Mouse (Mus musculus): ENCODE data around the gene Tlcd2. TPM values are rescaled to one million over a fixed set of nuclear protein-coding genes. Genes with fewer than 3 reads are reported as not detected.
A peak's percentile ranks its signal among the peaks of the same experiment; 100 is the strongest.

The Tlcd2 gene
- polyA plus RNA-seq, 1 experiment from 2014 or later: 11.4 TPM

DNA sequence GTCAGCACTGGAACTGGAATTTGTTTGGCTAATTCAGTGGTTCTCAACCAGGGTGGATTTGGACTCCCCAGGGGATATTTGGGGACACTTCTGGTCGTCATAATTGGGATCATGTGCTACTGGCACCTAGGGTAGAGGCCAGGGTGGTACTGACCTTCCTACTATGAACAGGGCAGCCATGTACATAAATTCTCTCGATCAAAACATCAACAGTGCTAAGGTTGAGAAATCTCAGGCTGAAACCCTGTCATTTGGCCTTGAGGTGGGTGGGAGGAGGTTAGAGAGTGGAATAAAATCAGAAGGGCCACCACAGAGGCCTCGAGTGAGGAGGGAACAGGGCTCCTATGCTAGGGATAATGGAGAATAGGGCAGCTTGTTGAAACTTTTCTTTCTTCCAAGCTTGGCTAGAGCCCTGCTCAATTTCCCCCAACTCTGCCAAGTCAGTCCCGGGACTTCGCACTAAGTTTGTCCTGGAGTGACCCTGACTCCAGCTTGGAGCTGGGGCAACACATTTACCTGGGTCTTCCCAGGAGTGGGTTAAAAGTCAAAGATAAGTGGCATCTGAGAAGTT, 2.3 kb upstream of the Tlcd2 start:
- 75% methylated on average over 5 of the region's 5 CpGs for WGBS
- Histone ChIP-seq H3K4me3 (peak overlapping the region; percentile 85; the same call in 1 of the 2 replicates), H3K9me3 (no peaks in the 10 kb centered on the region), H3K27ac (replicated peaks) (peak overlapping the region; percentile 99), H3K27me3 (replicated peaks) (no peaks in the 10 kb centered on the region), H3K4me2 (peak overlapping the region; percentile 91), H3K9ac (peak overlapping the region; percentile 70), H3K4me1 (peaks cover 42% of the 10 kb centered on the region), H3K36me3 (peaks cover 9% of the 10 kb centered on the region)
- ATAC-seq (ENCODE audit: extremely low read depth, insufficient number of reproducible peaks, low FRiP score, low TSS enrichment): no peak

DNA sequence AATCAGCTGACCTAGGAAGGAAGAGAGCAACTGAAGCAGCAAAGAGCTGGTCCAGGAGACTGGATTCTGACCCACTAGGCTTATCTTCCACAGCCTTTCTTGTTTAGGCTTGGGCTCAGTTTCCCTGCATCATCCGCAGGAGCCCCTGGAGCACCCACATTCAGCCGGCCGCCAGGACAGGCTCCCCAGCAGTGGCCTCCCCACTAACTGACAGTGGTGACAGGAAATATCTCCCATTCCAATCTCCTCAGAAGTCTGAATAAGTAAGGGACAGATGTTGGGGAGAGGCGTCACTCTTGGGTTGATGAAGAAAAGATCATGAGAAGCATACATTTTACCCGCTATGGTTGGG, 1.8 kb upstream of the Tlcd2 start:
- no peaks in the 10 kb centered on the region for H3K27me3 ChIP-seq (replicated peaks)
- H3K9me3 ChIP-seq: no peaks in the 10 kb centered on the region
- peaks cover 45% of the 10 kb centered on the region for H3K4me1 ChIP-seq
- peak overlapping the region; percentile 70 for H3K9ac ChIP-seq
- peak overlapping the region; percentile 85 for H3K4me3 ChIP-seq
- 18% methylated on average over 5 of the region's 5 CpGs for WGBS
- H3K4me2 ChIP-seq: peak overlapping the region; percentile 91
- ATAC-seq (ENCODE audit: extremely low read depth, insufficient number of reproducible peaks, low FRiP score, low TSS enrichment): no peak
- peak overlapping the region; percentile 99 for H3K27ac ChIP-seq (replicated peaks)
- H3K36me3 ChIP-seq: peaks cover 14% of the 10 kb centered on the region

DNA sequence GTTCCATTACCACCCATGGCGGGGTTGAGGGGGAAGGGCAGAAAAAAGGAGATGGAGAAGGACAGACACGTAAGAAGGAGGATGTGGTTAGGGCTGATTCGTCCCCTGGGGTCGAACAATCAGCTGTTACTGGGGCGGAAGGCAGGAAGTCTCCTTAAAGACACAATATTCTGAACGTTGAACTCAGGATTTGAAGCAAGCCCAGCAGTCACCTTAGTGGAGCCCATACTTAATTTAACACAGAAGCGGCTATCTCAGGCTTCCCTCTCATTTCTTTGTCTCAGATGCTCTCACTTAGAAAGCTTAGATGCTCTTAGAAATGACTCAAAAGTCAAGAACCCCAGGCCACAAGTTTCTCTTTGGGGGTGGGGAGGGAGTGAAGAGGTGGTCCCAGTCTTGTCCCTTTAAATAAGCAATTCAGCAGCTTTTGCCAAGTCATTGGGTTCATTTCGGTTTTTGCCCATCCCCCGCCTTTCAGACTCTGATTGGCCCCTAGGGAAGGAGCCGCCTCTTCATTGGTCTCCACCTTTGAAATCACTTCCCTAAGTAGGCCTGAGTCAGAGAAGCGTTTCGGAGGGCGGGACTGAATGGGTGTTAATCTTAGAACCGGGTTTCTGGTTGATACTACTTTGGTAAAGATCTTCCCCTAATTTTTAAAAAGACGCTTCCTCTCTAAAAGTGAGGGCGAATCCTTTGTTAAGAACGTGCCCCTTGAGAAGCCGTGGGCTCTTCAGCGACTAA, 1.2 kb upstream of the Tlcd2 start:
- peak; percentile 12; the same call in 1 of the 2 replicates for ATAC-seq (ENCODE audit: extremely low read depth, insufficient number of reproducible peaks, low FRiP score, low TSS enrichment)
- Histone ChIP-seq H3K9ac (peak overlapping the region; percentile 85), H3K4me1 (peaks cover 39% of the 10 kb centered on the region), H3K4me3 (peak overlapping the region; percentile 85), H3K27me3 (replicated peaks) (no peaks in the 10 kb centered on the region), H3K4me2 (peak overlapping the region; percentile 91), H3K27ac (replicated peaks) (peak overlapping the region; percentile 99), H3K36me3 (peaks cover 19% of the 10 kb centered on the region), H3K9me3 (no peaks in the 10 kb centered on the region)
- 4% methylated on average over 19 of the region's 19 CpGs for WGBS

- Histone ChIP-seq H3K9ac (peak overlapping the region; percentile 96), H3K4me2 (peak overlapping the region; percentile 93), H3K27me3 (replicated peaks) (no peaks in the 10 kb centered on the region), H3K36me3 (peaks cover 31% of the 10 kb centered on the region), H3K4me1 (peaks cover 39% of the 10 kb centered on the region), H3K9me3 (peaks cover 3% of the 10 kb centered on the region; the same call in 1 of the 2 replicates), H3K4me3 (peak overlapping the region; percentile 85), H3K27ac (replicated peaks) (peak overlapping the region; percentile 99)
- ATAC-seq (ENCODE audit: extremely low read depth, insufficient number of reproducible peaks, low FRiP score, low TSS enrichment): peak; percentile 0; the same call in 1 of the 2 replicates
- WGBS: under 1% methylated on average over 30 of the region's 30 CpGs
These were observed 283 bp downstream of the Tlcd2 start for GRCm38 (mm10) chr11:75461743-75462252.

DNA sequence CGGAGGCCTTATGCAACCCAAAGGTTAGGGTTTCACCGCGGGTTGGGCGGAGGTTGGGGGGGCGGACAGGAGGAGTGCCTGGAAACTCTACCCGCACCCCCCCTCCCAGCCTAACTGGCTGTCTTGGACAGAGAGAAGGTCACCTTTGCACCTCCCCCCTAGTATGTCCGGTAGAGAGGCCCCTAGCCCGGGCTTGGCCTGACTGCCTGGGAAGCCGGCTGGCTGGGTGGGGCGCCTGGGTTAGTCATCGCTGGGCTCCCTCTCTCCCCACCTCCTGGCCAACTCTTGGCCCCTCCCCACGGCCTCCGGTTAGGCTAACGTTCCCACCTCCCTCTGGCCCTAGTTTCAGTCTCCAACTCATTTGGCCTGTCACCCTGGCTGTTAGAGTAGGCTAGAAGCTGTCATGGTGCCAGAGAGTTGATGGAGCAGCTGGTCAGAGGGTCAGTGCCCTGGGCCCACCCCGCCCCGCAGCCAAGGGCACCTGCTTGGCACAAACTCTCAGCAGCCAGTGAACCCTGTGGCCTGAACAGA, 803 bp downstream of the Tlcd2 start:
- Histone ChIP-seq H3K9me3 (peaks cover 4% of the 10 kb centered on the region; the same call in 1 of the 2 replicates), H3K27me3 (replicated peaks) (no peaks in the 10 kb centered on the region), H3K4me3 (peak overlapping the region; percentile 85), H3K4me1 (peaks cover 45% of the 10 kb centered on the region), H3K27ac (replicated peaks) (peak overlapping the region; percentile 99), H3K36me3 (peaks cover 33% of the 10 kb centered on the region), H3K4me2 (peak overlapping the region; percentile 93), H3K9ac (peak overlapping the region; percentile 96)
- 4% methylated on average over 16 of the region's 16 CpGs for WGBS
- ATAC-seq (ENCODE audit: extremely low read depth, insufficient number of reproducible peaks, low FRiP score, low TSS enrichment): peak; percentile 7; the same call in 1 of the 2 replicates

GRCm38 (mm10) chr11:75462865-75463336, 1.4 kb downstream of the Tlcd2 start:
- peak; percentile 56 for ATAC-seq (ENCODE audit: extremely low read depth, insufficient number of reproducible peaks, low FRiP score, low TSS enrichment)
- Histone ChIP-seq H3K9ac (peak overlapping the region; percentile 96), H3K4me1 (peaks cover 50% of the 10 kb centered on the region), H3K36me3 (peaks cover 33% of the 10 kb centered on the region), H3K4me3 (peak overlapping the region; percentile 85), H3K9me3 (peaks cover 4% of the 10 kb centered on the region; the same call in 1 of the 2 replicates), H3K4me2 (peak overlapping the region; percentile 93), H3K27me3 (replicated peaks) (no peaks in the 10 kb centered on the region), H3K27ac (replicated peaks) (peak overlapping the region; percentile 99)
- 0% methylated on average over 9 of the region's 9 CpGs for WGBS

- 75% methylated on average over 4 of the region's 4 CpGs for WGBS
- Histone ChIP-seq H3K9ac (peak overlapping the region; percentile 96), H3K4me3 (peak overlapping the region; percentile 85), H3K27me3 (replicated peaks) (no peaks in the 10 kb centered on the region), H3K27ac (replicated peaks) (peak overlapping the region; percentile 99), H3K4me2 (peak overlapping the region; percentile 93), H3K9me3 (peaks cover 4% of the 10 kb centered on the region; the same call in 1 of the 2 replicates), H3K36me3 (peaks cover 33% of the 10 kb centered on the region), H3K4me1 (peaks cover 56% of the 10 kb centered on the region)
- no peak for ATAC-seq (ENCODE audit: extremely low read depth, insufficient number of reproducible peaks, low FRiP score, low TSS enrichment)
These were observed 2.1 kb downstream of the Tlcd2 start for GRCm38 (mm10) chr11:75463624-75464023.

DNA sequence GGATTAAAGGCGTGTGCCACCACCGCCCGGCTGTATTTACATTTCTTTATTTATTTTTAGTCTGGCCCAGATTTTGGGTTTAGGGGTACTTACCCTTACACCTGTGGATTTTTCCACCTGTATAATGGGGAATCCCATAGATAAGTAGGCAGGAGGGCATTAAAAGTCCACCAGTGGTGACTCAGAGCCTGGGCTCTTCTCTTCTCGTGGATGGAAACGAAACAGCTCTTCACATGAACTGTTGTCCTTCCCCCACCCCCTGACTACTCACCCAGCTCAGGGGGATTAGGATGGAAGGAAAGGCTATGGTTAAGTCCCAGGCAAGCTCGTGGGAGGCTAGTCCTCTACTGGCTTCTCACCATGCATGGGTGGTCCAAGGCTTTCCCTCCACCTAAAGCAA, 2.9 kb downstream of the Tlcd2 start:
- Histone ChIP-seq H3K4me3 (peak overlapping the region; percentile 17), H3K27me3 (replicated peaks) (no peaks in the 10 kb centered on the region), H3K9ac (no peak overlapping the region), H3K4me2 (peak overlapping the region; percentile 13; the same call in 1 of the 2 replicates), H3K4me1 (peaks cover 48% of the 10 kb centered on the region), H3K27ac (replicated peaks) (no peak overlapping the region), H3K36me3 (peaks cover 33% of the 10 kb centered on the region), H3K9me3 (peaks cover 4% of the 10 kb centered on the region; the same call in 1 of the 2 replicates)
- WGBS: 88% methylated on average over 6 of the region's 6 CpGs
- ATAC-seq (ENCODE audit: extremely low read depth, insufficient number of reproducible peaks, low FRiP score, low TSS enrichment): no peak

DNA sequence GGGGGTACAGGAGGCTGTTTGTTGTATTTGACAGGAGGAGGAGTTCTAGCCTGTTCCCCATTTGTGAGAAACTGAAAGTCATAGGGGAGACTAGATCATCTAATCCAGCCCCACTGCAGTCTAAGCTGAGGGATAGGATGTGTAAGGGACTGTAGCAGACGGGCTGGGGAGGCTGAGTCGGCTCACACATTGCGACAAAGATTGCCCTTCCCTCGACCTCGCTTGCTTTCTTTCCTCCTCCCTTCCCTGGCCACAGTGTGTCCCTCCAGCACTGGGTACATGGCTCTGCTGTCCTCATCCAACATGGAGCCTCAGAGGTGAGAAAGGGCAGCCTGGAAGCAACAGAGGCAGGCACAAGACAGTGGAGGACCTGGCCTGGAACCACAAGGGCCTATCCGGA, 3.5 kb downstream of the Tlcd2 start:
- WGBS: 90% methylated on average over 6 of the region's 6 CpGs
- peak overlapping the region; percentile 13; the same call in 1 of the 2 replicates for H3K4me2 ChIP-seq
- H3K27me3 ChIP-seq (replicated peaks): no peaks in the 10 kb centered on the region
- H3K4me3 ChIP-seq: no peak overlapping the region
- H3K27ac ChIP-seq (replicated peaks): no peak overlapping the region
- H3K36me3 ChIP-seq: peaks cover 33% of the 10 kb centered on the region
- no peak for ATAC-seq (ENCODE audit: extremely low read depth, insufficient number of reproducible peaks, low FRiP score, low TSS enrichment)
- H3K9ac ChIP-seq: no peak overlapping the region
- peaks cover 42% of the 10 kb centered on the region for H3K4me1 ChIP-seq
- H3K9me3 ChIP-seq: peaks cover 4% of the 10 kb centered on the region; the same call in 1 of the 2 replicates

- peak overlapping the region; percentile 65 for H3K27ac ChIP-seq (replicated peaks)
- H3K9me3 ChIP-seq: peaks cover 4% of the 10 kb centered on the region; the same call in 1 of the 2 replicates
- H3K4me3 ChIP-seq: no peak overlapping the region
- H3K9ac ChIP-seq: no peak overlapping the region
- no peak for ATAC-seq (ENCODE audit: extremely low read depth, insufficient number of reproducible peaks, low FRiP score, low TSS enrichment)
- H3K27me3 ChIP-seq (replicated peaks): no peaks in the 10 kb centered on the region
- peaks cover 33% of the 10 kb centered on the region for H3K36me3 ChIP-seq
- WGBS: 96% methylated on average over 4 of the region's 4 CpGs
- H3K4me1 ChIP-seq: peaks cover 39% of the 10 kb centered on the region
- H3K4me2 ChIP-seq: peak overlapping the region; percentile 95
These were observed 5.4 kb downstream of the Tlcd2 start for GRCm38 (mm10) chr11:75466731-75467505.
